Comparison of ENCODE assay signal across 7 mouse cellular contexts in genomic region chr1:76039029-76039655, GRCm38 (mm10).
A peak's percentile ranks its signal among the peaks of the same experiment; 100 is the strongest.
DNase-seq lines count a peak whose midpoint lies in the region; ATAC-seq lines count a peak whose summit lies in the region.

No protein-coding gene starts in this region.

- H3K4me3 ChIP-seq in limb, embryonic 10.5 days: no peak overlapping the region
- no peak overlapping the region for H3K4me3 ChIP-seq in stomach, embryonic 14.5 days (ENCODE audit: low read depth, low read length)
- no peak overlapping the region for H3K4me3 ChIP-seq in forebrain, embryonic 12.5 days (replicated peaks)

- peaks cover 12% of the 10 kb centered on the region for H3K4me1 ChIP-seq in limb, embryonic 10.5 days
- no peaks in the 10 kb centered on the region for H3K4me1 ChIP-seq in stomach, embryonic 14.5 days (ENCODE audit: control insufficient read depth, insufficient read depth, low read length)
- H3K4me1 ChIP-seq in forebrain, embryonic 12.5 days: peaks cover 9% of the 10 kb centered on the region; the same call in 1 of the 2 replicates

- H3K36me3 ChIP-seq in limb, embryonic 10.5 days: no peaks in the 10 kb centered on the region
- H3K36me3 ChIP-seq in stomach, embryonic 14.5 days (ENCODE audit: control insufficient read depth, insufficient read depth, low read length): no peaks in the 10 kb centered on the region
- H3K36me3 ChIP-seq in forebrain, embryonic 12.5 days (replicated peaks): no peaks in the 10 kb centered on the region

- no peak overlapping the region for H3K9ac ChIP-seq in stomach, embryonic 14.5 days (replicated peaks; ENCODE audit: low read depth, low read length)
- H3K9ac ChIP-seq in forebrain, embryonic 12.5 days: no peak overlapping the region

- no peaks in the 10 kb centered on the region for H3K27me3 ChIP-seq in limb, embryonic 10.5 days (ENCODE audit: low read depth, poor library complexity, severe bottlenecking)
- no peaks in the 10 kb centered on the region for H3K27me3 ChIP-seq in stomach, embryonic 14.5 days (ENCODE audit: control insufficient read depth, insufficient read depth, low read length)
- no peaks in the 10 kb centered on the region for H3K27me3 ChIP-seq in forebrain, embryonic 12.5 days

- WGBS in limb, embryonic 10.5 days: 64% methylated on average over 4 of the region's 4 CpGs
- WGBS in stomach, embryonic 14.5 days: 56% methylated on average over 4 of the region's 4 CpGs
- WGBS in forebrain, embryonic 12.5 days: 47% methylated on average over 4 of the region's 4 CpGs

- no peaks in the 10 kb centered on the region for H3K9me3 ChIP-seq in limb, embryonic 10.5 days (replicated peaks)
- H3K9me3 ChIP-seq in stomach, embryonic 14.5 days (ENCODE audit: control insufficient read depth, low read depth, low read length): no peaks in the 10 kb centered on the region
- no peaks in the 10 kb centered on the region for H3K9me3 ChIP-seq in forebrain, embryonic 12.5 days

- DNase-seq in spleen, postnatal 36 days (ENCODE audit: low spot score in 2 of 2): peak; percentile 2 to 11
- no peak for DNase-seq in spleen, postnatal 4 days (ENCODE audit: low spot score in 2 of 2)
- DNase-seq in gastrocnemius, adult 18-20 months (ENCODE audit: low spot score): peak; percentile 12
- DNase-seq in kidney, adult 9 months: peak; percentile 93
- peak; percentile 40 for DNase-seq in limb, embryonic 10.5 days (ENCODE audit: low spot score)

- 0 out of 2 replicates have a peak overlapping the region, but pooled peaks have one; percentile 20 for H3K27ac ChIP-seq in limb, embryonic 10.5 days
- no peak overlapping the region for H3K27ac ChIP-seq in stomach, embryonic 14.5 days (ENCODE audit: low read length)
- no peak overlapping the region for H3K27ac ChIP-seq in forebrain, embryonic 12.5 days

- ATAC-seq in stomach, embryonic 14.5 days (ENCODE audit: insufficient number of reproducible peaks, insufficient read depth, low FRiP score, low read depth): peak; percentile 56; the same call in 1 of the 2 replicates
- ATAC-seq in forebrain, embryonic 12.5 days (ENCODE audit: low FRiP score): no peak

- H3K4me2 ChIP-seq in stomach, embryonic 14.5 days (replicated peaks; ENCODE audit: low read depth, low read length): no peak overlapping the region
- no peak overlapping the region for H3K4me2 ChIP-seq in forebrain, embryonic 12.5 days

Comparison
In these comparisons a context has a peak if more than half of its experiments do, and no peak if none do; other contexts are left out.
1. DNase-seq: peak in spleen, postnatal 36 days (2 of 2), gastrocnemius, adult 18-20 months (single experiment), kidney, adult 9 months (single experiment) and limb, embryonic 10.5 days (single experiment); none in spleen, postnatal 4 days (0 of 2).